Mouse (Mus musculus): ENCODE data around the gene Ugt1a7c.
"Not testable (repeated sequence)": the region's sequence is repeated elsewhere in the genome, so short reads cannot be mapped to it uniquely, and the experiment has no call there.

Gene Ugt1a7c

DNA sequence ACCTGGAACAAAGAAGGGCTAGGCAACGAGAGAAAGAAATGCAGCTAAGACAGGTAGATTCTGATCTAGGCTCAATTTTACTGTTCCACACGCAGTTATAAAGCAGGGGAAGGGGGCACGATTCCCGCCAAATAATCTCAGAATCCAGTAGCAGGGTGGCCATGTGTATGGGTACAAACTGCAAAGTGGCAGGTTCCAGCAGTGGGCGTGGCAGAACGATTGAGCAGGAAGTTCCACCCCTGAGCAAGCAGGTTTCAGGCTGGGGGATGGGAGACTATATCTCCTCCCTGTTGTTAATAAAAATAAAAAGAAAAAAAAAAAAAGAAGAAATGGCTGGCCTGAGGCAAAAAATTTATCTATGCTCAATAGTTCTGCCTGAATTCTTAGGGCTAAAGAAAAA is 17.9 kb downstream of the Ugt1a7c start:
- DNase-seq (ENCODE audit: low read depth, low spot score): not testable (repeated sequence)

DNA sequence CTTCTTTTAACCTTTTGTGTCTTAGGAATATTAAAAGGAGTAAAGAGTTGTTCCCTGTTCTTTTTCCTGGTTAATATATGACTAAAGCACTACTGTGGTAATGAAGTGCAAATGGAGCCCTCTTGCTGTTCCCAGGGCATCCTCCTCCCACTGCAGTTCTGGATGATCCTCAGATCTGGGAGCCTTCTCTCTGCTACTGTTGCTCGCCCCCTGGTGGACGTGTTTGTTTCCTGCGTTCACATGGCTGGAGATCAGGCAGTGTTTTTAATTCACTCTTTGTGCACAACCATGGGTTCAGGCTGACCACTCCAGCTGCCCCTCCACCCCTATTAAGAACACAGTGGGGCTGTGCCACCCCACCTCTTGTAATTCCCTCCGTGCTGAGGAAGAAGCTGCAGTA is 25.7 kb downstream of the Ugt1a7c start:
- DNase-seq (ENCODE audit: low read depth, low spot score): not testable (repeated sequence)

DNA sequence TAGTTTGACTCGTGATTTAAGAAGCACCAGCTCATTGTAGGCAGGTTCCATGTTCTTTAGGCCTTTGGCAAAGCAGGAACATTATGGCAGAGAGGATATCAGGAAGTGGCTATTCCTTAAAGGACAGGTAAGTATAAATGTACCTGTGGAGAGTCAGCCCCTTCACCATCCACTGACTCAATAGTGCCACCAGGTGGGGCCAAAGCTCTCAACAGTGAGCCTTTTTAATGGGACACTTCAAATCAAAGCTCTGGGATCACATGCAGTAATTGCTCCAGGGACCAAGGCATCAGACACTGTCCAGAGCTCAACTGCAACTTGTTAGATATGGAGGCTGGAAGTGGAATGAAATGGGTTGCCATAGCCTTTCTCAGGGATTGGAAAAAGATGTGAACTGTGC is 26.7 kb downstream of the Ugt1a7c start:
- DNase-seq (ENCODE audit: low read depth, low spot score): not testable (repeated sequence)

DNA sequence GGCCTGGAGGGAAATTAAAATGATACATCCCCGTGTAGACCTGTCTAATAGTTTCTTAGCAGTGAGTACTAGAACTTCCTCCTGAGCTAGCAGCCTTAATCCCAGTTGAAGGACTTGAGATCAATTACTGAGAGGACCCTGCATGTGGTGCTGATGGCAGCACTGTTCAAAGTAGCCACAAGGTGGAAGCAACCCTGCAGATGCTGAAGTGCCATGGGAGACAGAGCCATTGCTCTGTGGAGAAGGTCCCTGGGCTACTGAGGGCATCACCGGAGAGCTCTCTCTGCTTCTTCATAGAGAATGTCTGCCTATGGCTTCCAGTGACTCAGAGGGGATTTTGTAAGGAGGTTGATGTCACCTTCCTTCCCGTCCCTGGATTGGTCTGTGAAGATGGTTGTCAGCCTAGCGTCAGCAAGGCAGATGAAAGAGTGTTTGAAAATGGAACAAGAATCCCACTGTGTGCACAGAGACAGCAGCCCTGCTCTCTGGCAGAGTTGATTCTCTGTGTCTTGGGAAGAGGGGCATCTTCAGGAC is 31.0 kb downstream of the Ugt1a7c start:
- not testable (repeated sequence) for DNase-seq (ENCODE audit: low read depth, low spot score)

DNA sequence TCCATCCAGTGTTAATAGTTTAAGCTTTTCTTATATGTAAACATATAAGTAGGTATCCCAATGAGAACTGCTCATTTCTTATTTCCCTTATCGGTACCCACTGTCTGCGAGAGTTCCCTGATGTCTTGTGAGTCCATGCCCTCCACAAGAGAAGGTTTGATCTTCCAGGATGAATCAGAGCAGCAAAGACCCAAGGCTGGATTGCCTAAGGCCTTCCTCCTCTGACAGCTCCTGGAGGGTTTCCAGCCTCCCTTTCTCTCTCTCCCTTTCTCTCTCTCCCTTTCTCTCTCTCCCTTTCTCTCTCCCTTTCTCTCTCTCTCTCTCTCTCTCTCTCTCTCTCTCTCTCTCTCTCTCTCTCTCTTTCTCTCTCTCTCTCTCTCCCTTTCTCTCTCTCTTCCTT is 34.2 kb downstream of the Ugt1a7c start:
- DNase-seq (ENCODE audit: low read depth, low spot score): not testable (repeated sequence)

DNA sequence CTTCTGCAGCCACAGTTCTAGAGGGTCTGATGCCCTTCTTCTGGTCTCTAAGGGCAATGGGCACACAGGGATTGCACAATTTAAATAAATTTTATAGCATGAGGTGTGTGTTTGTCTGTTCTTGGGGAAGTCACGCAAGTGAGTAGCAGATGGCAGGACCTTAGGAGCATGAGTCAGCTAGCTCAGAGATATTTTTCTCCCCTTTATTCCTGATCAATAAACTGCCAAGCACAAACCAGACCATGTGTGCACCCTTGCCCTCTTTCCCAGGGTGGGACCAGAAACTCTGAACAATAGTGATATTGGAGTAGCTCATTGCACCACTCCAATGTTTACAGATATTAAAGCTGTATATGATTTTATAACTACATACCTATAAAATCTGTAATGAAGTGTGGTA is 35.4 kb downstream of the Ugt1a7c start:
- DNase-seq (ENCODE audit: low read depth, low spot score): not testable (repeated sequence)

DNA sequence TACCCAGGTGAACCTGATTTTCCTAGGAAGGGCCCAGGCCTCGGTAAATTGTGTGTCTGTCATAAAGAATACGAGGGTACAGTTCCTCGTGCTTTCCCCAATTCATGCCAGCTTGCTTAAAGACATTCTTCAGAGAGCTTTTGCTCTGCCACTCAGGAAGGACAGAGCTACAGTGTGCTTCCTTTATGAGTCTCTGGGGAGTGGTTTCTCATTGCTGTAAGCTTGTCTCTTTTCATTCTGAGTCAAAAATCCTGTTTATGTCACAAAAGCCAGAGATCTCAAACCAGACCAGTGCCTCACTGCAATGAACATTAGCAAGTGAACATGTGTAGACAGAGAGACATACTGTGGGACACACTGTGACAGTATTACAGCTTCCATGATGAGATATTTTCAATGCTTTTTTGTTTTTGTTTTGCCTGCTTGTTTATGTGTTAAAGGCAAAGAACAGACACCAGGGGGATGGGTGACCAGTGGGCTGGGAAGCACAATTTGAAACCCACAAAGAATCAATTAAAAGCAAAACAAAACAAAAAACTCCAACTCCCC is 39.1 kb downstream of the Ugt1a7c start:
- no peak for DNase-seq (ENCODE audit: low read depth, low spot score)

DNA sequence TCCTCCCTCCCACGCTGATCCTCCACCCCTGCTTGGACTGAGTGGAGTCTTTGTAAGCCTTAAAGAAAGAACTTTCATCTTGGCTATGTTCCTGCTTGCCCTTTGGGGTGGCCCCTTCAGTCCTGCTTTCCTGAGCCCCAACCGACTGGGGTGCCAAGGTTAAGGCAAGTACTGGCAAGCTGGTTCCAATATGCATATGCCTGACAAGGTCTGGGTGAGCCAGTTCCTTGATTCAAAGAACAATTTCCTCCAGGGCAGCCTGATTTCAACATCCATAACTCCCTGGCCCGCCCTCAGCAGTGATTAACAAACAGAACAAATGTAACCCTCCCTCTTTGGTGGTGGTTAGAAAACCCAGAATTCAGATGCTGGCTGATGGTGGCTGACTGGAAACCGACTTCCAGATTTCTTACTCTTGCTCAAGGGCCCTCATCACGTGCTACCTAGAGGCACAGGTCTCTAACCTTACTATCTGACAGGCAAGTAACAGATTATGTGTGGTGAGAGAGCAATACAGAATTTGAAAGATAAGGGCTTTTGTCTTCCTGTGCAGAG is 39.7 kb downstream of the Ugt1a7c start, which contains the start of gene Ugt1a6a:
Gene Ugt1a6a (plus strand): TSS at position 353 of the 555 bp plus-strand sequence.
- DNase-seq (ENCODE audit: low read depth, low spot score): not testable (repeated sequence)

DNA sequence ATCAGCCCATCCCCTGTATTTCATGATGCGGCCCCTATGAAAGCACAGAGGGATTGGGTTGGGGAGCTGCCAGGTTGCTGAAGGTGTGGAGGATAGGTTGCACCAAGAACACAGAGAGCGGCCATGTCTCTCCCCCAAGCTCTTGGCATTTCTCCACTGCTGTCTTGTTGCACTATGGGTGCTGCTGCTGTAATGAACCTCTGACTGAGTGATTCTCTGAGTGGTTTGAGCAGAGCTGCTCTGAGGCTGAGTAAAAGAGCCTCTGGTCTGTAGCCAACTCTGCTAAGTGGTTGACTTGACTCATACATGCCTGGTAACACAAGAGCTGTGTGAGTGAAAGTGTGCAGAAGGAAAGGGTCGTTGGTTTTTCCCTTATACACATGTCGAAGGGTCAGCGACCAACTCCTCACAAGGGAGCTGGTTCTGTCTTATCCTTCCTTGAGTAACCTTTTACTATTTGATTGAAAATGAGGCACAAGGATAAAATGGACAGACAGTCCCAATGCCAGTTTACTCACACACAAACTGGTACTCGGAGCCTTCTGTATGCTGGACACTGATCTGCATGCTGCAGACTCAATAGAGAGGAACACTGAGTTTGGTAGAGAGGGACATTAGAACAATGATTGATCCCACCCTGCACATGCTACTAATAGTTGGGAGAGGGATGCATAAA is 40.5 kb downstream of the Ugt1a7c start:
- not testable (repeated sequence) for DNase-seq (ENCODE audit: low read depth, low spot score)

DNA sequence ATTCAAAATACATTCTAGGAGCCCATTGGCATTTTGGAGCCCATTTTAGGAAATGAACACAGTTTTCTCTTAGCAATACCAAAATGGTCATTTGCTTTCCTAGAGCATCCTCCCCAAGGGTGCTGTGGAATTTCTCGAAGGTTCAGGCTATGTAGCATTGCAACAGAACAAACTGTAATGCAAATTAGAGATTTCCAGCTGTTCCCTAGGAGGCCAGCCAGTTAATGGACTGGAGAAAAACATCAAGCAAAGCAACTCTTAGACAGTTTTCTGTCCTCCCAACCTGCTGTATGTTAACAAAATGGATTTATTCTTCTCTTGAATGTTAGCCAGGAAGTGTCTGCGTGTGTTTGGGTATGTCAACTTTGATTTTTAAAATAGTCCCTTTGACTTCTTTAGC is 41.8 kb downstream of the Ugt1a7c start:
- DNase-seq (ENCODE audit: low read depth, low spot score): no peak

DNA sequence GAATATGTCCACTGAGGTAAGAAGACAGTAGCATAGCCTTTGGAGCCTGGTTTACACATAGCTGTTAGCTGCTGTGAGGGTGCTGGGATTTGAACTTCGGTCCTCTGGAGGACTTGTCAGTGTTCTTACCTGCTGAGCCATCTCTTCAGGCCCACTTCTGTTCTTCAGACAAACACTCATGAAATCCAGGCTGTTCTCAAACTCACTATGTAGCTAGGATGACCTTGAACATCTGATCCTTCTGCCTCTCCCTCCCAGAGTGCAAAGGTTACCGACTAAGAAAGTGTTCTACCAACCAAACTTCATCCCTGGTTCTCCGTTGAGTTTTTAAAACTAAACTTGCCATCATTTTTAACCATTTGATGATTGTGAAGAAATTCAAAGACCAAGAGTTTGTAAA is 42.4 kb downstream of the Ugt1a7c start:
- DNase-seq (ENCODE audit: low read depth, low spot score): no peak

DNA sequence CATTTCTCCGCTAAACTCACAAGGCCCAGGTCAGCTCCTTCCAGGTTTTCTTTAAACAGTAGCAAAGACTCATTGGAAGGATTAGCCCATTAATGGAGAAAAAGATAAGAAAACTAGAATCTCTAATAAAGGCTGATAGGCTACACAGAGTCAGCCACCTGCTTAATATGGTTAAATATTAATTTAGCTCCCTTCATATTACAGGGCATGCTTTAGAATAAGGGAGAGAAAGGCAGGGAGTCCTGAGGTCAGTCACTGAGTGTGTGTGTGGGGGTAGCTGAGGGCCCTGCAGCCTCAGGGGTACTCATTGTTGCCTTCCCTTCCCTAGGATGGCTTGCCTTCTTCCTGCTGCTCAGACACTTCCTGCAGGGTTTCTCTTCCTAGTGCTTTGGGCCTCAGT is 43.3 kb downstream of the Ugt1a7c start:
- no peak for DNase-seq (ENCODE audit: low read depth, low spot score)

DNA sequence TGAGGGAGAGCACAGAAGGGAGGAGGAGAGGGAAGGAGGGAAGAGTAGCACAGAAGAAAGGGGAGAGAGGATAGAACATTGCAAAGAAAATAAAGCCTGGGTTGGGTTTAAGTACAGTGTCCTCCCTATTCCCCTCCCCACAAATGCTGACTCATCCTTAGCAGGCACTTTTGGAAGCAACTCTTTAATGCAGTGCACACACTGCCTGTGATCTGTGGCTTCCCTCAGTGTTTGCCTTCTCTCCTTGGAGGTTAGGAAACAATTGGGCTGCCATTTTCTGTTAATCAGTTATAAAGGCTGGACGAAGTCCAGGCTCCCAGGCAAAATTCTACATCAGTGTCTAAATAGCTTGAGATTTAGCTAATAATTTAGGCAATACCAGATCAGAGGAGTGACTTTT is 45.6 kb downstream of the Ugt1a7c start:
- not testable (repeated sequence) for DNase-seq (ENCODE audit: low read depth, low spot score)

DNA sequence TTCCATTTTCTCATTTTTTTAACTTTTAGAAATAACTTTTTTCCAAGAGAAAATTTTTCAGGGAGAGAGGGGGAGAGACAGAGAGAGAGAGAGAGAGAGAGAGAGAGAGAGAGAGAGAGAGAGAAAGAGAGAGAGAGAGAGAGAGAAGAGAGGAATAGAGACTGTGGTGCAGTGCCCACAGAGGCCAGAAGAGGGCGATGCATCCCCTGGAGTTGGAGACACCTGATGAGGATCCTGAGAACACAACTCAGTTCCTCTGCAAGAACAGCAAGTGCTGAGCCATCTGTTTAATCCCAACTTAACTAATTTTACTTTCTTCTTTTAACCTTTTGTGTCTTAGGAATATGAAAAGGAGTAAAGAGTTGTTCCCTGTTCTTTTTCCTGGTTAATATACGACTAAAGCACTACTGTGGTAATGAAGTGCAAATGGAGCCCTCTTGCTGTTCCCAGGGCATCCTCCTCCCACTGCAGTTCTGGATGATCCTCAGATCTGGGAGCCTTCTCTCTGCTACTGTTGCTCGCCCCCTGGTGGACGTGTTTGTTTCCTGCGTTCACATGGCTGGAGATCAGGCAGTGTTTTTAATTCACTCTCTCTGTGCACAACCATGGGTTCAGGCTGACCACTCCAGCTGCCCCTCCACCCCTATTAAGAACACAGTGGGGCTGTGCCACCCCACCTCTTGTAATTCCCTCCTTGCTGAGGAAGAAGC is 49.3 kb downstream of the Ugt1a7c start:
- DNase-seq (ENCODE audit: low read depth, low spot score): peak; percentile 9

DNA sequence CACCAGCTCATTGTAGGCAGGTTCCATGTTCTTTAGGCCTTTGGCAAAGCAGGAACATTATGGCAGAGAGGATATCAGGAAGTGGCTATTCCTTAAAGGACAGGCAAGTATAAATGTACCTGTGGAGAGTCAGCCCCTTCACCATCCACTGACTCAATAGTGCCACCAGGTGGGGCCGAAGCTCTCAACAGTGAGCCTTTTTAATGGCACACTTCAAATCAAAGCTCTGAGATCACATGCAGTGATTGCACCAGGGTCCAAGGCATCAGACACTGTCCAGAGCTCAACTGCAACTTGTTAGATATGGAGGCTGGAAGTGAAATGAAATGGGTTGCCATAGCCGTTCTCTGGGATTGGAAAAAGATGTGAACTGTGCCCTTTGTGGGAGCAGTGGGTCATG is 50.4 kb downstream of the Ugt1a7c start:
- not testable (repeated sequence) for DNase-seq (ENCODE audit: low read depth, low spot score)

DNA sequence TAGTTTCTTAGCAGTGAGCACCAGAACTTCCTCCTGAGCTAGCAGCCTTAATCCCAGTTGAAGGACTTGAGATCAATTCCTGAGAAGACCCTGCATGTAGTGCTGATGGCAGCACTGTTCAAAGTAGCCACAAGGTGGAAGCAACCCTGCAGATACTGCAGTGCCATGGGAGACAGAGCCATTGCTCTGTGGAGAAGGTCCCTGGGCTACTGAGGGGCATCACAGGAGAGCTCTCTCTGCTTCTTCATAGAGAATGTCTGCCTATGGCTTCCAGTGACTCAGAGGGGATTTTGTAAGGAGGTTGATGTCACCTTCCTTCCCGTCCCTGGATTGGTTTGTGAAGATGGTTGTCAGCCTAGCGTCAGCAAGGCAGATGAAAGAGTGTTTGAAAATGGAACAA is 55.3 kb downstream of the Ugt1a7c start:
- not testable (repeated sequence) for DNase-seq (ENCODE audit: low read depth, low spot score)

DNA sequence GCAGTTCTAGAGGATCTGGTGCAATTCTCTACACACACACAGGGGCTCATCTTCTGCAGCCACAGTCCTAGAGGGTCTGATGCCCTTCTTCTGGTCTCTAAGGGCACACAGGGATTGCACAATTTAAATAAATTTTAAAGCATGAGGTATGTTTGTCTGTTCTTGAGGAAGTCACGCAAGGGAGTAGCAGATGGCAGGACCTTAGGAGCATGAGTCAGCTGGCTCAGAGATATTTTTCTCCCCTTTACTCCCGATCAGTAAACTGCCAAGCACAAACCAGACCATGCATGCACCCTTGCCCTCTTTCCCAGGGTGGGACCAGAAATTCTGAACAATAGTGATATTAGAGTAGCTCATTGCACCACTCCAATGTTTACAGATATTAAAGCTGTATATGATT is 63.6 kb downstream of the Ugt1a7c start:
- DNase-seq (ENCODE audit: low read depth, low spot score): no peak

DNA sequence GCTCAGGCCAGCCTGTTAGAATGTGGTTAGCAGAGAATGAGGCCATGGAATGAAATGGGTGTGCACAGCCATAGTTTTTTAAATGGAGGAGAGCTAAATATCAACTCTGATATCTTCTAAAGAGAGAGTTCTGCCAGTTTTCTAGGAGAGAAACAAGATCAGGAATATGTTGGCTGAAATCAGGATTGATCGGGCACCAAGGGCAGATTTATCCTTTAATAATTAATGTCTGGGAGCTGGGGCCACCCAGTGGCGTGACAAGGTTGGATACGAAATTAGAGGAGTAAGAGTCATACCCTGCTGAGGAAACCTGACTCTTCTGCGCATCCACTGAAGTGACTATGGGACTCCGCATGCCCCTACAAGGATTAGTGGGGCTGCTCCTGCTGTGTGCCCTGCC is 70.8 kb downstream of the Ugt1a7c start, which contains the start of gene Ugt1a5:
Gene Ugt1a5 (plus strand): TSS at position 302 of the 400 bp plus-strand sequence.
- DNase-seq (ENCODE audit: low read depth, low spot score): no peak

DNA sequence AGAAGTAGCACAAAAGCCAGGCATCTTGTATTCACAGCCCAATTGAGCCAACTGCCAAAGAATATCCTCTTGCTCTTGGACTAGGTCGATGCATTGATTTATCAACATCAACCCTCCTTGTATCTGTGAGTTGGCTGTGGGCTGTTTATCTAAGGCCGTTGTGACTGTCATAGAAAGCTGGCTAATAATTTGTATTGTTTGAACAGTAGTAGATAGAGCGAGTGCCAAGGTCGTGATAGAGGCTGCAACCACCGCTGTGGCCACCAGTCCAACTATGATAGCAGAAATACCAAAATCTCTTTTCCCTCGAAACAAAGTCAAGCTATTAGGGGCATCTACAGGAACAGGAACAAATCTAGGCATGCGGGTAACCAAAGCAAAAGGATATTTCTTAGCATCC is 77.3 kb downstream of the Ugt1a7c start:
- not testable (repeated sequence) for DNase-seq (ENCODE audit: low read depth, low spot score)

DNA sequence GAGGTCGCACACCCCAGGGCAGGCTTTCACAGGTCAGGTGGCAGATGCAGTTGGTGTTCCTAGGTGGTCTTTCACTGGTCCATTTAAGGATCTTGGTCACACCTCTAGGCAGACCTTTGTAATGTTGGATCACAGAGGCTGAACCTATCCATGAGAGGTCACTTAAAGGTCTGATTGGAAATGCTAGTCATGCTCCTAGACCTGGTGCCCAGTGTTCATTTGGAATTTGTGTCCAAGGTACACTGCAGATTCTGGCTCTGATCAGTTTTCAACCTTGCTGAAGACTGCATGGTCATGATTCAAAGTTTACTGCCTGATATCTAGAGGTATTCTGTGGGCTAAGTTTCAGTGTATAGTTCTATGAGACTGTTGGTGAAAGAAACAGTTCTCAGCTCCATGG is 84.8 kb downstream of the Ugt1a7c start:
- DNase-seq (ENCODE audit: low read depth, low spot score): no peak

DNA sequence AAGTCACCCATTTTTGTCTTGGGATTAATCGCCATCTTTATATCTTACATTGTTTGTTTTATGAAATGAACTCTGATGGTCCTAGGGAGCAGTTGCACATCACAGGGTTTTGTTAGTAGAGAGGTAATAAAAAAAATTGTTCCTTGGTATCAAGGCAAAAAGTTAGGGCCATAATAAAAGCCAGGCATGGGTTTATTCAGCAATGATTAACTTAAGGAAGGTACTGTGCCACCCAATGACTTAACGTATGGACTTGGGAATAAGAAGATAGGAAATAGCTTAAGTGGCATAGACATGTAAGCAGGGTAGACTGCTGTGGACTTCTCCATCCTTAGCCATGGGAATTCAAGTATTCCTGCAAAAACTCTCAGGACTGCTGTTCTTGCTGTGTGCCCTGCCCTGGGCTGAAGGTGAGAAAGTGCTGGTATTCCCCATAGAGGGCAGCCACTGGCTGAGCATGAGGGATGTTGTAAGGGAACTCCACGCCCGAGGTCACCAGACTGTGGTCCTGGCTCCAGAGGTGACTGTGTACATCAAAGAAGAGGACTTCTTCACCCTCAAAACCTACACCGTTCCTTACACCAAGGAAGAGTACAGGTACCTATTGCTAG is 91.6 kb downstream of the Ugt1a7c start:
- DNase-seq (ENCODE audit: low read depth, low spot score): no peak

DNA sequence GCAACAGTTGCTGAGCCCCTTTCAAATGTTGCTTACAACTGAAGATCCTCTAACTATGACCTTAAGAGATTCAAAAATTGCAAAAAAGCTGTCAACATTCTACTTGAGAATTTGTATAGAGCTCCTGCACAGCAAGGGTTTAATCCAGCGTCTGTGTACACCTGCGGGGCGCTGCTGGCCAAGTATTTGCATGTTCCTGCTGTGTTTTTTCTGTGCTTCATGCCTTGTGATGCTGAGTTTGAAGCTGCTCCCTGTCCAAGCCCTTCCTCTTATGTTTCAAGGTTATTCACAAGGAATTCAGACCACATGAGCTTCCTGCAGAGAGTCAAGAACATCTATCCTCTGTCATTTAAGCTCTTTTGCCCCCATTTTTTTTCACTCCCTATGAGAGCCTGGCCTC is 97.3 kb downstream of the Ugt1a7c start:
- DNase-seq (ENCODE audit: low read depth, low spot score): no peak
